Mouse (Mus musculus) neural tube, embryonic 14.5 days (tissue): ENCODE measurements around the gene Aar2. TPM values are rescaled to one million over a fixed set of nuclear protein-coding genes. Genes with fewer than 3 reads are reported as not detected.
A peak's percentile ranks its signal among the peaks of the same experiment; 100 is the strongest.

ENCODE experiments used
- ATAC-seq: fragments of 200-750 bp; cut with Nextera tagmentation; 2 replicates; pipeline ENCODE4 v1.8.0; 2017; ENCODE audit warnings: low read depth, mild to moderate bottlenecking, moderate TSS enrichment, moderate library complexity
- H3K27ac ChIP-seq: fragments of 300-500 bp; sonication (generic); 2 replicates; pipeline ENCODE4 v1.5.1; 2014; ENCODE audit warnings: low read depth, mild to moderate bottlenecking, control low read depth, low read length, moderate library complexity, mixed read lengths
- H3K27me3 ChIP-seq: fragments of 300-500 bp; sonication (generic); 2 replicates; pipeline ENCODE4 v1.6.1; 2014; ENCODE audit warnings: low read length; ENCODE audit not compliant: control insufficient read depth, insufficient read depth
- H3K36me3 ChIP-seq: fragments of 300-500 bp; sonication (generic); 2 replicates; pipeline ENCODE4 v1.6.1; 2014; ENCODE audit warnings: low read length, mixed read lengths; ENCODE audit not compliant: control insufficient read depth, insufficient read depth
- H3K4me1 ChIP-seq: fragments of 300-500 bp; sonication (generic); 2 replicates; pipeline ENCODE4 v1.6.1; 2014; ENCODE audit warnings: low read length; ENCODE audit not compliant: control insufficient read depth, insufficient read depth
- H3K4me2 ChIP-seq: fragments of 300-500 bp; sonication (generic); 2 replicates; pipeline ENCODE4 v1.6.1; 2014; ENCODE audit warnings: mild to moderate bottlenecking, low read depth, low read length, control low read depth
- H3K4me3 ChIP-seq: fragments of 300-500 bp; sonication (generic); 2 replicates; pipeline ENCODE4 v1.5.1; 2014; ENCODE audit warnings: low read depth, low read length, control low read depth, mixed read lengths
- H3K9ac ChIP-seq: fragments of 300-500 bp; sonication (generic); replicated peaks from 2 replicates; pipeline ENCODE4 v1.6.1; 2014; ENCODE audit warnings: low read depth, mild to moderate bottlenecking, control low read depth, low read length, mixed read lengths
- H3K9me3 ChIP-seq: fragments of 300-500 bp; sonication (generic); 2 replicates; pipeline ENCODE4 v1.6.1; 2016; ENCODE audit warnings: low read length; ENCODE audit not compliant: control insufficient read depth
- WGBS: fragments of 180-500 bp; shearing (Covaris S2); extraction: QIAGEN DNeasy Blood & Tissue Kit; methylation state at CpG from one replicate; pipeline ENCODE4 v1.1.7; 2014; 5-methylcytosine and 5-hydroxymethylcytosine counted together
- polyA plus RNA-seq: library from polyadenylated mRNA; unstranded; fragments of >200 nt; fragmentation: Nextera tagmentation; extraction: Ambion mirVana; gene quantifications from 2 replicates; pipeline ENCODE4 v1.2.1, GENCODE M21; 2014

Aar2 gene
- polyA plus RNA-seq, 1 experiment from 2014 or later: 51.1 TPM

- no peaks in the 10 kb centered on the region for H3K9me3 ChIP-seq
- no peaks in the 10 kb centered on the region for H3K27me3 ChIP-seq
- no peak for ATAC-seq
- no peak overlapping the region for H3K27ac ChIP-seq
- H3K4me2 ChIP-seq: no peak overlapping the region
- no peaks in the 10 kb centered on the region for H3K36me3 ChIP-seq
- H3K9ac ChIP-seq: no peak overlapping the region
- WGBS: 83% methylated on average over 5 of the region's 5 CpGs
- H3K4me3 ChIP-seq: no peak overlapping the region
- peaks cover 3% of the 10 kb centered on the region; the same call in 1 of the 2 replicates for H3K4me1 ChIP-seq
These were observed 33.1 kb downstream of the Aar2 start for GRCm38 (mm10) chr2:156580507-156580906.

GRCm38 (mm10) chr2:156581244-156581643 lies 33.9 kb downstream of the Aar2 start:
- 59% methylated on average over 10 of the region's 10 CpGs for WGBS
- no peak for ATAC-seq

DNA sequence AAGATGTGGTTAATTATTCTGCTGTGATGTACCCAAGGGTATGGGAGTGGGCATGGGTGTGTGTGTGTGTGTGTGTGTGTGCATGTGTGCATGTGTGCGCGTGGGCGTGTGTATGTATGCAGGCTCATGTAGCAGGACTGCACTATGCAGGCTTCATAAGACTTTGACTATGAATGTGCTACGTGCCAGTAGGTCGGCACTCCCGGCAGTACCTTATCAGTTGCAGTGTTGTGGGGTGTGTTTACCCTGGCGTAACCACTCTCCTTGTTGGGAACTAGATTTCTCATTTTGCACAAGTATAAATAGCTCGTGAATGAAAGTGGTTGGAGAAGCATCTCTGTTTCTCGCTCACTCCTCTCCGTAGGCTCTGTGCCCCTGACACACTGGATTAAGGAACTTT lies 35.5 kb downstream of the Aar2 start:
- WGBS: 92% methylated on average over 10 of the region's 10 CpGs
- no peak for ATAC-seq
- no peaks in the 10 kb centered on the region for H3K9me3 ChIP-seq
- no peaks in the 10 kb centered on the region for H3K36me3 ChIP-seq
- H3K9ac ChIP-seq: no peak overlapping the region
- H3K4me2 ChIP-seq: no peak overlapping the region
- no peaks in the 10 kb centered on the region for H3K27me3 ChIP-seq
- no peak overlapping the region for H3K27ac ChIP-seq
- H3K4me1 ChIP-seq: peaks cover 3% of the 10 kb centered on the region; the same call in 1 of the 2 replicates
- H3K4me3 ChIP-seq: no peak overlapping the region

More at GRCm38 (mm10) chr2:156581244-156581643, 33.9 kb downstream of the Aar2 start:
- no peak overlapping the region for H3K4me3 ChIP-seq
- no peak overlapping the region for H3K27ac ChIP-seq
- H3K9ac ChIP-seq: no peak overlapping the region
- H3K4me1 ChIP-seq: peaks cover 3% of the 10 kb centered on the region; the same call in 1 of the 2 replicates
- no peak overlapping the region for H3K4me2 ChIP-seq
- H3K27me3 ChIP-seq: no peaks in the 10 kb centered on the region
- no peaks in the 10 kb centered on the region for H3K36me3 ChIP-seq
- no peaks in the 10 kb centered on the region for H3K9me3 ChIP-seq

GRCm38 (mm10) chr2:156584154-156584796 lies 36.9 kb downstream of the Aar2 start:
- 61% methylated on average over 11 of the region's 11 CpGs for WGBS
- no peak for ATAC-seq
- no peak overlapping the region for H3K27ac ChIP-seq
- H3K4me3 ChIP-seq: no peak overlapping the region
- peaks cover 3% of the 10 kb centered on the region; the same call in 1 of the 2 replicates for H3K4me1 ChIP-seq
- no peak overlapping the region for H3K4me2 ChIP-seq
- no peaks in the 10 kb centered on the region for H3K27me3 ChIP-seq
- no peaks in the 10 kb centered on the region for H3K36me3 ChIP-seq
- no peaks in the 10 kb centered on the region for H3K9me3 ChIP-seq
- no peak overlapping the region for H3K9ac ChIP-seq

- Histone ChIP-seq H3K27me3 (no peaks in the 10 kb centered on the region), H3K4me2 (no peak overlapping the region), H3K36me3 (no peaks in the 10 kb centered on the region), H3K27ac (no peak overlapping the region), H3K9ac (no peak overlapping the region), H3K4me1 (peaks cover 3% of the 10 kb centered on the region; the same call in 1 of the 2 replicates), H3K9me3 (no peaks in the 10 kb centered on the region), H3K4me3 (no peak overlapping the region)
- ATAC-seq: peak; percentile 41; the same call in 1 of the 2 replicates
- 19% methylated on average over 14 of the region's 14 CpGs for WGBS
These were observed 37.5 kb downstream of the Aar2 start for GRCm38 (mm10) chr2:156584797-156585471.

- no peak for ATAC-seq
- H3K4me1 ChIP-seq: peaks cover 3% of the 10 kb centered on the region; the same call in 1 of the 2 replicates
- H3K4me3 ChIP-seq: no peak overlapping the region
- H3K4me2 ChIP-seq: no peak overlapping the region
- WGBS: 96% methylated on average over 9 of the region's 9 CpGs
- H3K9me3 ChIP-seq: no peaks in the 10 kb centered on the region
- H3K27ac ChIP-seq: no peak overlapping the region
- no peaks in the 10 kb centered on the region for H3K36me3 ChIP-seq
- no peak overlapping the region for H3K9ac ChIP-seq
- H3K27me3 ChIP-seq: no peaks in the 10 kb centered on the region
These were observed 42.1 kb downstream of the Aar2 start for GRCm38 (mm10) chr2:156589481-156589880.

DNA sequence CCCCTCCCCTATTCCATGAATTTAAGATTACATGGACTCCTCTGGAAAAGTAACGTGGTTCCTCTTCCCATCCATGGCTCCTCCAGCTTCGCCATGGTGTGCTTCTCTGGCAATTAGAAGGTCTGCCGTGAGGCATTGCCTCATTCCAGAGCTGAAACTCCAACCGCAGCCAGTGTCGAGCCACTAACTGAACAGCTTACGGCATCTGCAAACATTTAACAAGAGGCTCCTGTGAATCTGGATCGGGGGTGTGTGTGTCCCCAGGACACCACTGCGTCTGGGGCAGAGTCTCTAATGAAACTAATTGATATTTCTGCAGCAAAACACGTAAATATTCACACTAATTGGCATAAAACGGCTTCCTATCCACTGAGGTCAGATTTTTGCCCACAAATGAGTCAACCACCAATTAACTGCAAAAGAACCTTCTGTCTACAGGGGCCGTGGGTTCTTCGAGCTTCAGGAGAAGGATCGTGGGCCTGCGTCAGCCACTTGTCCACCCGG lies 47.7 kb downstream of the Aar2 start:
- no peaks in the 10 kb centered on the region for H3K4me1 ChIP-seq
- no peak overlapping the region for H3K4me2 ChIP-seq
- no peak for ATAC-seq
- no peak overlapping the region for H3K9ac ChIP-seq
- no peak overlapping the region for H3K27ac ChIP-seq
- H3K9me3 ChIP-seq: no peaks in the 10 kb centered on the region
- WGBS: 78% methylated on average over 15 of the region's 15 CpGs
- H3K27me3 ChIP-seq: no peaks in the 10 kb centered on the region
- H3K36me3 ChIP-seq: no peaks in the 10 kb centered on the region
- H3K4me3 ChIP-seq: no peak overlapping the region

GRCm38 (mm10) chr2:156602581-156602980 lies 55.2 kb downstream of the Aar2 start:
- no peaks in the 10 kb centered on the region for H3K36me3 ChIP-seq
- no peaks in the 10 kb centered on the region for H3K9me3 ChIP-seq
- no peaks in the 10 kb centered on the region for H3K4me1 ChIP-seq
- ATAC-seq: no peak
- no peak overlapping the region for H3K9ac ChIP-seq
- H3K27me3 ChIP-seq: no peaks in the 10 kb centered on the region
- H3K4me2 ChIP-seq: no peak overlapping the region
- WGBS: 87% methylated on average over 7 of the region's 7 CpGs
- H3K4me3 ChIP-seq: no peak overlapping the region
- no peak overlapping the region for H3K27ac ChIP-seq

- no peak overlapping the region for H3K4me3 ChIP-seq
- no peaks in the 10 kb centered on the region for H3K4me1 ChIP-seq
- H3K9ac ChIP-seq: no peak overlapping the region
- no peak overlapping the region for H3K4me2 ChIP-seq
- no peaks in the 10 kb centered on the region for H3K27me3 ChIP-seq
- no peaks in the 10 kb centered on the region for H3K9me3 ChIP-seq
- ATAC-seq: no peak
- no peak overlapping the region for H3K27ac ChIP-seq
- 91% methylated on average over 9 of the region's 9 CpGs for WGBS
- H3K36me3 ChIP-seq: no peaks in the 10 kb centered on the region
These were observed 56.3 kb downstream of the Aar2 start for GRCm38 (mm10) chr2:156603671-156604070.
